Mouse (Mus musculus): ENCODE data around the gene Tsnaxip1. TPM values are rescaled to one million over a fixed set of nuclear protein-coding genes. Genes with fewer than 3 reads are reported as not detected.

Gene Tsnaxip1
- polyA plus RNA-seq (2015; fragmentation: Nextera tagmentation; extraction: Ambion mirVana): 0.25 and 0.45 TPM in 2 replicates

DNA sequence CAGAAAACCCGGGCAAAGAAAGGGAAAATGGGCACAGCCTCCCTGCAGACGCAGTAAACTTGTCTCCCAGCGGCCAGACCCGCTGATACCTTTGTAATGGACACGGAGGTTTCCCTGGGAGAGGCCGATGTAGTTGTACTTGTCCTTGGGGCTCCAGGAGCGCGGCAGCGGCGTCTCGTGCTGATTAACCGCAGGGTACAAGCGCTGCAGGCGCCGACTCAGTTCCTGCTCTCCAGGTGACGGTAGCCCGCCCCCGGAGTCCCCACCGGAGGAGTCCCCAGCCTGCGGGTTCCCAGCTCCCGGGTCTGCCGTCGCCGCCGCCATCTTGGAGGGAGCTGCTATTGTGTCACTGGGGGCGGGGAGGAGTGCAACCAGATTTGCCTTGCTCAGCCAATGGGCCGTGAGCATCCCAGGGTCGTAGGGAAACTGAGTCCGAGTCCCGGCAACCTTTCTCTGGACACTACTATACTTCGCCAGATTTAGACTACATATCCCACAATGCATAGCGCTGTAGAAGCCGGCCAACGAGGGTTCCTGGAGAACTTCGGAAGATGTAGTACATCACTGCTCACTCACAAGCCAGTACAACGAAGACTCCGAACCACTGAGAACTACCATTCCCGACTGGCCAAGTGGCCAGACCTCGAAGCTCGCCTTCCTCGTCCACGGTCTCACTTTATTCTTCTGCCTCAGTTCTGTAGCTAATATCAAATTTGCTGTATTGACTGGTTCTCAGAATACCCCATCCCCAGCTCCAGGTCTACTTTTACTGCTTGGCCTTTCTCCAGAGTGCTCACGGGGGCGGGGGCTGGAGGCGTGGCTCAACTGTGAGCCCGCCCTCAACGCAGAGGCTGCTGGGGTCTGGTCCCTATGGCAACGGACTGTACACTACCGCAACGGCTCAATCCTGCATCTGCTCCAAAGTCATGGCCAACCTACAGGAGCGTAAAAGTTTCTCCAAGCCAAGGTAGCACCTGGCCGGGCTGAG is at the start of gene Tsnaxip1, which contains the start of gene Ranbp10:
TSS of gene Tsnaxip1 (plus strand) at position 871 of the 988 bp plus-strand sequence.
TSS of gene Ranbp10 (minus strand) at position 490 of the 988 bp plus-strand sequence.

DNA sequence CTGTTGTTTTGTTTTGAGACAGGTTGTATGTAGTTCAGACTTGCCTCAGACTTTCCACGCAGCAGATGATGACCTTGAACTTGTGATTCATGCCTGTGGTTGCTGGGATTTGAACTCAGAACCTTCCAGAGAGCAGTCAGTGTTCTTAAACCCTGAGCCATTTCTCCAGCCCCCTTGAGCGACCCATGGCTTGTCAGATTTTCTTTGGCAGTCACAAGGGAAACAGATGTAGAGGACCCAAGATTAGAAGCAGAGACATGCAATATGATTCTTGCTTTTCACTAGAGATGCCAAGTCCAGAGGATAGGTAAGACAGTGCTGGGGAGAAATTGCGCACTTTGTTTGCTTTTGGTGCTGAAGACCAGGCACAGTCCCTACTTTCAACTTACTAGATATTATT is 25.6 kb downstream of the Tsnaxip1 start, which contains the start of gene Cenpt:
TSS of gene Cenpt (minus strand) at position 101 of the 400 bp plus-strand sequence.

DNA sequence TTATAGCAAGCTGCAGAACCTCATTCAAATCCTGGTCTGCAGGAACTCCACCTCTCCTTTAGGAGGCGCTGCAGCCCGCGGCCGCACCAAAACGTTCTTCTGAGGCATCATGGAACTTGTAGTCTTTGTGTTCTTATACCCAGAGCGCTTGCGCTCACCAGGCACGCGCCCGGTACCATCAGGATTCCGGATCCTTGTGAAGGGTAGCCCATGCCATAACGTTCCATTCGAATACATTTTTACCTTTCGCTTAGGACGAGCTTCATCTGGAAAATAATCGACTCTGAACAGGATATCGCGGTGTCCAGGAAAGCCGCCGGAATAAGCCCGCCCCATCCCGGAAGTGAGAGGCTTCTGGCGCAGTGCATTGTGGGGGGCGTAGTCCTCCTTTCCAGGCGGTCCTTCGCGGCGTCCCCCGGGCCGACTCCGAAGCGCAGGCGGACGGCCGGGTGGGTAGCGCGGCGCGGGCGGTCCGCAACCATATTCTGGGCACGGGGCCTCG is 27.2 kb downstream of the Tsnaxip1 start, which contains the start of gene Thap11:
TSS of gene Thap11 (plus strand) at position 418 of the 502 bp plus-strand sequence.

GRCm38 (mm10) chr8:105860143-105860981 is 32.8 kb downstream of the Tsnaxip1 start, which contains the start of gene Nutf2:
Nutf2 (plus strand) TSS chr8:105860580.

DNA sequence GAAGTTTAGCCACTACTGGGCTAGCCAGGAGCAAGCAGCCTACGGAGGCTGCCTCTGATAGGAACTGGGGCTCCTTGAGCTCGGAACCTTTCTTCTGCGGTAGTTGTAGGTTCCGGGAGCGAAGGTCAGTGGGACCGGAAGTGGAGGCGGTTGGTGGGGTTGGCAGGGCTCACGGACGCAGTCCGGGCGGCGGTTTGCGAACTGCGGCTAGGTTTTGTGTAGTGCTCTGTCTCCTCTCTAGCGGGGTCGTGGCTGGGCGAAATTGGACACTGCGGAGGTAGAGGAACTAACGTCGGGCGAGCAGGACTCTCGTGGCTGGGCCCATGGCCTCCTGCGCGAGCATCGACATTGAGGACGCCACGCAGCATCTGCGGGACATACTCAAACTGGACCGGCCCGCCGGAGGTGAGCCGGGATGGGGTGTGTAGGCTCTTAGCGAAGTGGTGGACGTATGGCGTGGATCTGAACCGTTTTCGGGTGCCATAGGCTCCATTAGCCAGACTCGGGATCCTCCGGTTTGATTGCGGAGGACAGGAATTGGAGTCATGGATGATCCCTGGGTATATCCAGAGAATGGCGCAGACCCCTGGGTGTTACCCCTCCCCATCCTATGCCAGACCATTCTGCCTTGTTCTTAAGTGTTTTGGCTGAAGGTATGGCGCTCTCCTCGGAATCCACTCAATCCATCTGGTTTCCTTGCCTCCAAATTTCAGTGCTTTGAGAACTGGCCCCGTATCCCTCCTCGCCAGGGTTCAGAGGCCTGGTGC is 53.4 kb downstream of the Tsnaxip1 start, which contains the start of gene Edc4:
TSS of gene Edc4 (plus strand) at position 128 of the 767 bp plus-strand sequence.

DNA sequence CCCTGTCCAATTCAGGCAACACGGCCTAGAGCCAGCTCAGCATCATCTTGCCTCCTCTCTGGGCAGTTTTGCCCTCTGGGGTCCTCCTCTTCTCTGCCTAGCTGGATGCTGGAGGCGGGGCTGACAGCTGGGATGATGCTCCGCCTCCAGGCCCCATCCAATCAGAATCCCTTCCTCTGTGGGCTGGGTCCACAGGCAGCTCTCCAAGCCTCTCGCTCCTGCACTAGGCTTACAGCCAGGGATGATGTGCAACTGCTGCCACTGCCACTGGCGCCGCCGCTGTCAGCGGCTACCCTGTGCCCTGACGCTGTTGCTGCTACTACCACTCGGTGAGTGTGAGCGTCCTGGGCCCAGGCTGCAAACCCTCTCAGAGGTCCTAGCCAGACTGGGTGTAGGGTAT is 65.8 kb downstream of the Tsnaxip1 start, which contains the start of gene Nrn1l:
TSS of gene Nrn1l (plus strand) at position 229 of the 400 bp plus-strand sequence.

Other genes starting within 250 kb of the Tsnaxip1 start
- gene Ripor1, start 222.5 kb upstream of the Tsnaxip1 start, polyA plus RNA-seq (2015; fragmentation: Nextera tagmentation; extraction: Ambion mirVana): 29.7 and 37.3 TPM in 2 replicates
- 75.4 and 85.3 TPM in 2 replicates for gene Ctcf, start 191.2 kb upstream of the Tsnaxip1 start, polyA plus RNA-seq (2015; fragmentation: Nextera tagmentation; extraction: Ambion mirVana)
- 0.62 and 0.68 TPM in 2 replicates for gene Agrp, start 190.3 kb upstream of the Tsnaxip1 start, polyA plus RNA-seq (2015; fragmentation: Nextera tagmentation; extraction: Ambion mirVana)
- gene Carmil2, start 141.5 kb upstream of the Tsnaxip1 start, polyA plus RNA-seq (2015; fragmentation: Nextera tagmentation; extraction: Ambion mirVana): 40.1 and 40.8 TPM in 2 replicates
- 68.4 and 74.5 TPM in 2 replicates for gene Acd, start 126.6 kb upstream of the Tsnaxip1 start, polyA plus RNA-seq (2015; fragmentation: Nextera tagmentation; extraction: Ambion mirVana)
- 74.7 and 80.3 TPM in 2 replicates for gene Pard6a, start 126.6 kb upstream of the Tsnaxip1 start, polyA plus RNA-seq (2015; fragmentation: Nextera tagmentation; extraction: Ambion mirVana)
- gene 4933405L10Rik, start 120.1 kb upstream of the Tsnaxip1 start, polyA plus RNA-seq (2015; fragmentation: Nextera tagmentation; extraction: Ambion mirVana): 0.28 TPM in 1 of 2 replicates, not detected in the other
- gene Enkd1, start 119.5 kb upstream of the Tsnaxip1 start, polyA plus RNA-seq (2015; fragmentation: Nextera tagmentation; extraction: Ambion mirVana): 18.7 and 20.6 TPM in 2 replicates
- 43.2 and 48.6 TPM in 2 replicates for gene Gfod2, start 69.1 kb upstream of the Tsnaxip1 start, polyA plus RNA-seq (2015; fragmentation: Nextera tagmentation; extraction: Ambion mirVana)
- 6.8 and 7.9 TPM in 2 replicates for gene Ranbp10, start 381 bp upstream of the Tsnaxip1 start, polyA plus RNA-seq (2015; fragmentation: Nextera tagmentation; extraction: Ambion mirVana)
- gene Cenpt, start 25.5 kb downstream of the Tsnaxip1 start, polyA plus RNA-seq (2015; fragmentation: Nextera tagmentation; extraction: Ambion mirVana): 33.7 and 38.1 TPM in 2 replicates
- gene Thap11, start 27.4 kb downstream of the Tsnaxip1 start, polyA plus RNA-seq (2015; fragmentation: Nextera tagmentation; extraction: Ambion mirVana): 46.5 and 47.5 TPM in 2 replicates
- 124 and 138 TPM in 2 replicates for gene Nutf2, start 32.8 kb downstream of the Tsnaxip1 start, polyA plus RNA-seq (2015; fragmentation: Nextera tagmentation; extraction: Ambion mirVana)
- 28.9 and 35.3 TPM in 2 replicates for gene Edc4, start 53.1 kb downstream of the Tsnaxip1 start, polyA plus RNA-seq (2015; fragmentation: Nextera tagmentation; extraction: Ambion mirVana)
- 2.4 and 5.5 TPM in 2 replicates for gene Nrn1l, start 65.8 kb downstream of the Tsnaxip1 start, polyA plus RNA-seq (2015; fragmentation: Nextera tagmentation; extraction: Ambion mirVana)
- gene Pskh1, start 72.7 kb downstream of the Tsnaxip1 start, polyA plus RNA-seq (2015; fragmentation: Nextera tagmentation; extraction: Ambion mirVana): 8.6 and 9.3 TPM in 2 replicates
- gene Ctrl, start 106.1 kb downstream of the Tsnaxip1 start, polyA plus RNA-seq (2015; fragmentation: Nextera tagmentation; extraction: Ambion mirVana): 1.8 and 2.8 TPM in 2 replicates
- 127 and 138 TPM in 2 replicates for gene Psmb10, start 110.7 kb downstream of the Tsnaxip1 start, polyA plus RNA-seq (2015; fragmentation: Nextera tagmentation; extraction: Ambion mirVana)
- 16.8 TPM in 2 replicates for gene Lcat, start 115.7 kb downstream of the Tsnaxip1 start, polyA plus RNA-seq (2015; fragmentation: Nextera tagmentation; extraction: Ambion mirVana)
- gene Slc12a4, start 138.4 kb downstream of the Tsnaxip1 start, polyA plus RNA-seq (2015; fragmentation: Nextera tagmentation; extraction: Ambion mirVana): 15.6 and 15.7 TPM in 2 replicates
- not detected in 2 replicates for gene Dpep3, start 151.7 kb downstream of the Tsnaxip1 start, polyA plus RNA-seq (2015; fragmentation: Nextera tagmentation; extraction: Ambion mirVana)
- gene Dus2, start 163.6 kb downstream of the Tsnaxip1 start, polyA plus RNA-seq (2015; fragmentation: Nextera tagmentation; extraction: Ambion mirVana): 25.2 and 25.4 TPM in 2 replicates
- gene Dpep2nb, start 178.2 kb downstream of the Tsnaxip1 start, polyA plus RNA-seq (2015; fragmentation: Nextera tagmentation; extraction: Ambion mirVana): 0.21 TPM in 1 of 2 replicates, not detected in the other
- 19.0 and 19.6 TPM in 2 replicates for gene Ddx28, start 184.2 kb downstream of the Tsnaxip1 start, polyA plus RNA-seq (2015; fragmentation: Nextera tagmentation; extraction: Ambion mirVana)
- gene Nfatc3, start 231.1 kb downstream of the Tsnaxip1 start, polyA plus RNA-seq (2015; fragmentation: Nextera tagmentation; extraction: Ambion mirVana): 2.7 and 2.9 TPM in 2 replicates